ENCODE assay signal across 8 mouse cellular contexts in the genomic region with DNA sequence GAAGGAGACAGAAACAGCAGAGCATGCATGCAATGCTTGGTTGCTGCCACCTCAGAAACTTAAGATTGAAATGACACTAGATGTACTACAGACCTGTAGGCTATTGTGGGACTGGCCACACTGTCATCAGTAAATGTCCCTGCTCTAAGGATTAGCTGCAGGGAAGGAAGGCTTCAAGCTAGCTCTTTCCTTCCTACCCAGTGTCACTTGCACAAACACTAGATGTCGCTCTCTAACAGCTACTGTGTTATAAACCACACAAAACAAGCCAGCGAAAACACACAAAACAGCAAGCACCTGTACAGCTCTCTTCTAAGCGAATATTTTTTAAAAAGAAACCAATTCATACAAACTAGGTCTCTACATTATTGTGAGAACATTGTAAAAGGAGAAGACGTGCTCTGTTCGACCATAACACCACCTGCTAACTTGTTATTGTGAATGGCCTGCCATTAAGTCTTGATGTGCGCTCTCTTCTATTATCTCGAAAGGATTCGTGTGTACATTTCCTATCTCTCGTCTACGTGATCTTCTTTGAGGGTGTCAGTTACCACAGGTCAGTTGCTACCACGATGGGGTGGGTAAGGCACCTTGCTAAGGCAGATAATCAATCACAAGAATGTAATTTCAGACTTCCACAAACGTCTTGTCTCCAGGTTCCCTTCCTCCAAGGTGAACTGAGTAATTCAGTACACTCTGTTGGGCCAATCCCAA. TPM values are rescaled to one million over a fixed set of nuclear protein-coding genes. Genes with fewer than 3 reads are reported as not detected.
DNase-seq lines count a peak whose midpoint lies in the region; ATAC-seq lines count a peak whose summit lies in the region.

No protein-coding gene starts in this region.

- peak; percentile 15 for DNase-seq in cerebellum, adult 8-10 months
- no peak for DNase-seq in cerebellum, adult 9-11 months
- DNase-seq in 416B (ENCODE audit: low read depth): peak; percentile 64
- DNase-seq in c-Kit-positive CD71-positive TER-119-positive erythroid progenitor cells, embryonic 14.5 days (ENCODE audit: low spot score): peak; percentile 32
- peak; percentile 7 for DNase-seq in left cerebral cortex, postnatal 4 days
- peak; percentile 28 for DNase-seq in naive thymus-derived CD4-positive, alpha-beta T cell, adult 2 months (ENCODE audit: low read depth)
- no peak for DNase-seq in T-cell, adult 2 months (ENCODE audit: low spot score)

- ATAC-seq in hematopoietic stem cell, adult 5-6 weeks (replicated peaks in 1 of 2; ENCODE audit: insufficient read depth in 1 of 2, low FRiP score in 2 of 2, low TSS enrichment in 1 of 2, low read depth in 1 of 2, poor library complexity in 2 of 2, severe bottlenecking in 2 of 2): peak; percentile 32 to 66; a peak in 2 of 4 replicates

- intact Hi-C loops in left cerebral cortex, postnatal 4 days (cut with DNase I): loop anchor here (2.0 kb wide), 1 partner anchor 143 kb away; no protein-coding TSS in a partner anchor

RNA-seq across cellular contexts. Expression of gene Ralgapa2, which starts 42.3 kb away (rescaled TPM):
- total RNA-seq in hematopoietic stem cell, adult 5-6 weeks (2017): 23.0 and 23.9 TPM in 2 replicates
- total RNA-seq in left cerebral cortex, postnatal 4 days (2021): 10 to 100 TPM; 42.1 to 42.5 TPM

Comparison
In these comparisons a context has a peak if more than half of its experiments do, and no peak if none do; other contexts are left out.
1. DNase-seq: peak in cerebellum, adult 8-10 months (single experiment), 416B (single experiment), c-Kit-positive CD71-positive TER-119-positive erythroid progenitor cells, embryonic 14.5 days (single experiment), left cerebral cortex, postnatal 4 days (single experiment) and naive thymus-derived CD4-positive, alpha-beta T cell, adult 2 months (single experiment); none in cerebellum, adult 9-11 months (single experiment) and T-cell, adult 2 months (single experiment).